Mouse (Mus musculus): ENCODE measurements around the gene Itgav. TPM values are rescaled to one million over a fixed set of nuclear protein-coding genes. Genes with fewer than 3 reads are reported as not detected.

The Itgav gene
- polyA plus RNA-seq, 1 experiment from 2014 or later, result 19.9 TPM

DNA sequence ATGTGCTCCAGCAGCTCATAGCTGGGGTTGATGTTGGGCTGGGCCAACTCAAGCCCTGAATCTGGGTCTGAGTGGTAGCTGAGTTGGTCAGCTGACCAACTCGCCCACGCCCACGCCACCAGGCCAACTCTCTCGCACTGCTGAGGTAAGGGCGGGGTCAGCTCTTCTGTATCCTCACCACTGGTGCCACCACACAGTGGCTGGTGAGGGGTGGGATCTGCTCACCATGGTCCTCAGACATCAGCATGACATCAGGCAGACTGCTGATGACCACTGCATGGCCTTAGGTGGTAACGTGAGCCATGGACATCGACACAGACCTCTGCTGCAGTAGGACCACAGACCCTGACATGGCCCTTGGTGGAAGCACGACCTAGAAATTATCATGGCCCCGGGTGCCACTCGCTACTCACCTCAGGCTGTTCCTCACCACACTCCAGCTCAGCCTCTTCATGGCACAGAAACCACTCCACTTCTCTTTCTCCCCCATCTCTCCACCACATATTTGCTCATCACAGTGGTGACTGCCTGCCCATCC is 24.5 kb downstream of the Itgav start:
- H3K27me3 ChIP-seq (ENCODE audit: control insufficient read depth, insufficient read depth, low read depth, low read length), result no peaks in the 10 kb centered on the region
- H3K9me3 ChIP-seq (replicated peaks; ENCODE audit: control insufficient read depth, low read length, poor library complexity, severe bottlenecking), result no peaks in the 10 kb centered on the region
- no peak overlapping the region for H3K27ac ChIP-seq (ENCODE audit: low read length)
- H3K4me3 ChIP-seq (ENCODE audit: low read depth, low read length), result no peak overlapping the region
- no peak overlapping the region for H3K9ac ChIP-seq (ENCODE audit: low read depth, low read length)
- no peak for ATAC-seq
- H3K36me3 ChIP-seq (ENCODE audit: control insufficient read depth, insufficient read depth, low read length), result no peaks in the 10 kb centered on the region
- WGBS, result 98% methylated on average over 10 of the region's 10 CpGs
- no peak overlapping the region for H3K4me2 ChIP-seq (ENCODE audit: low read length)
- H3K4me1 ChIP-seq (ENCODE audit: control insufficient read depth, insufficient read depth, low read length), result no peaks in the 10 kb centered on the region

DNA sequence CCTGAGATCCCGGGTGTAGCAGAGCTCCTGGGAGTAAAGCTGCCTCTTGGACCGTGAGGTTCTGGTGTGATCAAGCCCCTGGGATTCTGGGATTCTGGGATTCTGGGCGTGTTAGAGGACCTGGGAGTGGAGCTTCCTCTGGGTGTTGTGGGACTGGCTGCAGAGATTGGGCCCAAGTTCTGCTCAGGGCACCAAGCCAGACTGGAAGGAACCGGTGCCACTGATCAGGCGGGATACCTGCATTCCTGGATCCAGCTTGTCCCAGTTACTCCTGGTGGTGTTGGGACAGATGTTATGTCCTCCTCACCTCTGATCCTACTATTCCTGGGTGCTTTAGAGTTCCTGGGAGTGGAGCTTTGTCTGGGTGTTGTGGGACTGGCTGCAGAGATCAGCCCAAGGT is 28.8 kb downstream of the Itgav start:
- Histone ChIP-seq H3K9me3 (replicated peaks; ENCODE audit: control insufficient read depth, low read length, poor library complexity, severe bottlenecking) (no peaks in the 10 kb centered on the region), H3K36me3 (ENCODE audit: control insufficient read depth, insufficient read depth, low read length) (no peaks in the 10 kb centered on the region), H3K9ac (ENCODE audit: low read depth, low read length) (no peak overlapping the region), H3K4me2 (ENCODE audit: low read length) (no peak overlapping the region), H3K27ac (ENCODE audit: low read length) (no peak overlapping the region), H3K4me1 (ENCODE audit: control insufficient read depth, insufficient read depth, low read length) (no peaks in the 10 kb centered on the region), H3K27me3 (ENCODE audit: control insufficient read depth, insufficient read depth, low read depth, low read length) (no peaks in the 10 kb centered on the region), H3K4me3 (ENCODE audit: low read depth, low read length) (no peak overlapping the region)
- WGBS, result 92% methylated on average over 5 of the region's 5 CpGs
- ATAC-seq, result no peak

DNA sequence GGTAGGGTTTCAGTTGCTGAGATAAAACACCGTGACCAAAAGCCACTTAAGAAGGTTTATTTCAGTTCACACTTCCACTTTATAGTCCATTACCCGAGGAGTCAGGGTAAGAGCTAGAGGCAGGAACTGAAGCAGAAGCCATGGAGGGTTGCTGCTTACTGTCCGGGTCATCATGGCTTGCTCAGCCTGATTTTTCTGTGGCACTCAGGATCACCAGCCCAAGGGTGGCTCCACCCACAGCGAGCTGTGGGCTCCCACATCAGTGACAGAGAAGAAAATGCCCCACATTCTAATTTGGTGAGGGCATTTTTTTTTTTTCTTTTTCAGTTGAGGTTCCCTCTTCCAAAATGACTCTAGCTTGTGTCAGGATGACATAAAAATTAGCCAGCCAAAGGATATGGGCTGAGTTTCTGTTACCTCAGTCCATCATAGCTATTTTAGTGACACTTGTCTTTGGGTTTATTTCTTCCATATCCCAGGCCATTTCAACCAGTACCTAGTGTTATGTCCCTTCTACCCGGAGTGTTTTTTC is 30.2 kb downstream of the Itgav start:
- no peaks in the 10 kb centered on the region for H3K9me3 ChIP-seq (replicated peaks; ENCODE audit: control insufficient read depth, low read length, poor library complexity, severe bottlenecking)
- no peak for ATAC-seq
- H3K4me3 ChIP-seq (ENCODE audit: low read depth, low read length), result no peak overlapping the region
- no peaks in the 10 kb centered on the region for H3K27me3 ChIP-seq (ENCODE audit: control insufficient read depth, insufficient read depth, low read depth, low read length)
- WGBS, result 84% methylated on average over 5 of the region's 5 CpGs
- no peaks in the 10 kb centered on the region for H3K36me3 ChIP-seq (ENCODE audit: control insufficient read depth, insufficient read depth, low read length)
- no peak overlapping the region for H3K27ac ChIP-seq (ENCODE audit: low read length)
- H3K4me2 ChIP-seq (ENCODE audit: low read length), result no peak overlapping the region
- peaks cover 7% of the 10 kb centered on the region; the same call in 1 of the 2 replicates for H3K4me1 ChIP-seq (ENCODE audit: control insufficient read depth, insufficient read depth, low read length)
- H3K9ac ChIP-seq (ENCODE audit: low read depth, low read length), result no peak overlapping the region

DNA sequence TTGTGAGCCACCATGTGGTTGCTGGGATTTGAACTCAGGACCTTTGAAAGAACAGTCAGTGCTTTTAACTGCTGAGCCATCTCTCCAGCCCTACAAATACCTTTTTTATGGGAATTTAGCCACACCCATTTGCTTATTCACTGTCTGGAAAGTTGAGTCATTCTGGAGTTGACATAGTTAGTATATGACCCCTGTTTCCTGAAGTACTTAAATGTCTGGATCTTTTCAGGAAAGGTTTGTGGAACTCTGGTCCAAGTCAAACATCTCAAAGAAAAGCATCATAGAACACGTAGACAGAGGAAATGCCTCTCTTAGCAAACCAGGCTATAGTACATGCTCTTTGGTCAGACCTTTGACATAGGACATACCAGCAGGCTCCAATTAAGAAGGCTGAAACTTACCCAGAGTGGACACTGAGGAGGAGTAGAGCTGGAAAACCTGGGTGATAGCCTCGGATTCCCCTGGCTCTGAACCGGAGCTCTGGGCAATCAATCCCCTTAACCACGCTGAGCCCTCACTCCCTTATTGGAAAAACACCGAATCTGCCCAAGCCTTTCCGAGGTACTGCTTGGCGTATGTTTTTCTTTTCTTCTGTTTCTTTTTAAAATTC is 34.5 kb downstream of the Itgav start:
- H3K27me3 ChIP-seq (ENCODE audit: control insufficient read depth, insufficient read depth, low read depth, low read length), result no peaks in the 10 kb centered on the region
- peak overlapping the region; percentile 11; the same call in 1 of the 2 replicates for H3K4me3 ChIP-seq (ENCODE audit: low read depth, low read length)
- peaks cover 7% of the 10 kb centered on the region; the same call in 1 of the 2 replicates for H3K4me1 ChIP-seq (ENCODE audit: control insufficient read depth, insufficient read depth, low read length)
- no peaks in the 10 kb centered on the region for H3K36me3 ChIP-seq (ENCODE audit: control insufficient read depth, insufficient read depth, low read length)
- peak; percentile 49; the same call in 1 of the 2 replicates for ATAC-seq
- 29% methylated on average over 7 of the region's 7 CpGs for WGBS
- H3K27ac ChIP-seq (ENCODE audit: low read length), result no peak overlapping the region
- H3K9ac ChIP-seq (ENCODE audit: low read depth, low read length), result 0 out of 2 replicates have a peak overlapping the region, but pooled peaks have one; percentile 39
- H3K4me2 ChIP-seq (ENCODE audit: low read length), result peak overlapping the region; percentile 42
- no peaks in the 10 kb centered on the region for H3K9me3 ChIP-seq (replicated peaks; ENCODE audit: control insufficient read depth, low read length, poor library complexity, severe bottlenecking)

DNA sequence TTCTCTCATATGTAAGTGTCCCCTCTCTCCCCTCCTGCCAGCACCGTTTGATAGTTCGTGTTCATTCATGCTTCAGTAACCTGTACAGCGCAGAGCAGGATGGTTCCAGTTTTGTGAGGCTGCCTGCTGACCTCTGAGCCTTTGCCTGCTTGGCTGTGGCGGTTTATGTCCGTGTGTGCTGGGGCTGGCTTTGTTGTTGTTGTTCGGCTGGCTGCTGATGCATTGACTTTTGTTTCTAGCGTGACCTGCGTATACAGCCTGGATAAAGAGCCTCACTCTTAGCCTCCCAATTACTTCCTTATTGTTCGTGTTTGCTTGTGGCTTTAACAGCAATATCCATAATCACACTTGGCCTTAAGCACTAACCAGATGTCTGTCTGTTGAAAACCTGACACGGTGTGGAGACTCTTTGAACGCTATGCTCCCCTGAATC is 35.0 kb downstream of the Itgav start:
- Histone ChIP-seq H3K4me1 (ENCODE audit: control insufficient read depth, insufficient read depth, low read length) (peaks cover 7% of the 10 kb centered on the region; the same call in 1 of the 2 replicates), H3K36me3 (ENCODE audit: control insufficient read depth, insufficient read depth, low read length) (no peaks in the 10 kb centered on the region), H3K9me3 (replicated peaks; ENCODE audit: control insufficient read depth, low read length, poor library complexity, severe bottlenecking) (no peaks in the 10 kb centered on the region), H3K9ac (ENCODE audit: low read depth, low read length) (0 out of 2 replicates have a peak overlapping the region, but pooled peaks have one; percentile 39), H3K4me2 (ENCODE audit: low read length) (peak overlapping the region; percentile 42), H3K4me3 (ENCODE audit: low read depth, low read length) (peak overlapping the region; percentile 11; the same call in 1 of the 2 replicates), H3K27ac (ENCODE audit: low read length) (no peak overlapping the region), H3K27me3 (ENCODE audit: control insufficient read depth, insufficient read depth, low read depth, low read length) (no peaks in the 10 kb centered on the region)
- WGBS, result 13% methylated on average over 11 of the region's 11 CpGs
- peak; percentile 80 for ATAC-seq

DNA sequence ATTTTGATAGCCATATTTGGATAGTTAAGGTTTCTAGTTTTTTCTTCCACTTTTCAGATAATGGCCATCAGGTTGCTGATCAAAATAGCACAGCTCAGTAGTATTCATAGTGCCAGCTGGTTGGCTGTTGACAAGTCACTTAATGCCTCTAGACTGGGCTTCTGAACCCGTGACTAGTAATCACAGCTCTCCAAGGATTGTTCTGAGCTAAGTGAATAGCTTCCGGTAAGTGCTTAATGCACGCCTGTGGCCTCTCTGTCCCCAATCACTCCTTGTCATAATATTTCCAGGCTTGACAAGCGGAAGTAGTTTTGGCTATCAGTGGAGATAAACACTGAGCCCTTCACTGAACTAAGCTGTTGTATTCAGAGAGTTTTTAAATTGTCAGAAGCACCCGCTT is 35.5 kb downstream of the Itgav start:
- H3K4me2 ChIP-seq (ENCODE audit: low read length), result peak overlapping the region; percentile 42; the same call in 1 of the 2 replicates
- 38% methylated on average over 5 of the region's 5 CpGs for WGBS
- H3K9ac ChIP-seq (ENCODE audit: low read depth, low read length), result no peak overlapping the region

DNA sequence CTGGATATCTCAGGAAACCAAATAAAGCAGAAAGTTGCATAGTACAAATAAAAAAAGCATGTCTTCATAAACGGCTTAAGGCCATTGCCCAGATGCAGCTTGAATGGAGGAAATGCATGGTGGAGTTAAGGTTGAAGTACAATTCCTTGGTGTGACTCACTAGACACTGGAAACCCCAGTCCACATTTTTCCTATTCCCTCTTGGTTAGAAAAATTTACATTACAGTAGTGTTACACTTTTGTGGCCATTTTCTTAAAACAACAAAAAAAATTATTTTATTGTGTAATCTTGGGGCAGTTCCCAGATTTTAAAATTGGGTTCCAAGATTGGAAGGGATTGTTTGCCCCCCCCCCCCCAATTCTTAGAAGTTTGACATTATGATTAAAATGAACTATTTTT is 35.9 kb downstream of the Itgav start:
- 77% methylated on average over 1 of the region's 1 CpGs for WGBS
- no peaks in the 10 kb centered on the region for H3K27me3 ChIP-seq (ENCODE audit: control insufficient read depth, insufficient read depth, low read depth, low read length)
- H3K4me2 ChIP-seq (ENCODE audit: low read length), result no peak overlapping the region
- H3K4me3 ChIP-seq (ENCODE audit: low read depth, low read length), result no peak overlapping the region
- no peak overlapping the region for H3K27ac ChIP-seq (ENCODE audit: low read length)
- ATAC-seq, result no peak
- peaks cover 7% of the 10 kb centered on the region; the same call in 1 of the 2 replicates for H3K4me1 ChIP-seq (ENCODE audit: control insufficient read depth, insufficient read depth, low read length)
- H3K9ac ChIP-seq (ENCODE audit: low read depth, low read length), result no peak overlapping the region
- no peaks in the 10 kb centered on the region for H3K9me3 ChIP-seq (replicated peaks; ENCODE audit: control insufficient read depth, low read length, poor library complexity, severe bottlenecking)
- no peaks in the 10 kb centered on the region for H3K36me3 ChIP-seq (ENCODE audit: control insufficient read depth, insufficient read depth, low read length)

More for the DNA sequence above, 35.5 kb downstream of the Itgav start:
- H3K4me1 ChIP-seq (ENCODE audit: control insufficient read depth, insufficient read depth, low read length), result peaks cover 7% of the 10 kb centered on the region; the same call in 1 of the 2 replicates
- no peak overlapping the region for H3K27ac ChIP-seq (ENCODE audit: low read length)
- no peaks in the 10 kb centered on the region for H3K36me3 ChIP-seq (ENCODE audit: control insufficient read depth, insufficient read depth, low read length)
- peak; percentile 86 for ATAC-seq
- H3K9me3 ChIP-seq (replicated peaks; ENCODE audit: control insufficient read depth, low read length, poor library complexity, severe bottlenecking), result no peaks in the 10 kb centered on the region
- H3K27me3 ChIP-seq (ENCODE audit: control insufficient read depth, insufficient read depth, low read depth, low read length), result no peaks in the 10 kb centered on the region
- no peak overlapping the region for H3K4me3 ChIP-seq (ENCODE audit: low read depth, low read length)

DNA sequence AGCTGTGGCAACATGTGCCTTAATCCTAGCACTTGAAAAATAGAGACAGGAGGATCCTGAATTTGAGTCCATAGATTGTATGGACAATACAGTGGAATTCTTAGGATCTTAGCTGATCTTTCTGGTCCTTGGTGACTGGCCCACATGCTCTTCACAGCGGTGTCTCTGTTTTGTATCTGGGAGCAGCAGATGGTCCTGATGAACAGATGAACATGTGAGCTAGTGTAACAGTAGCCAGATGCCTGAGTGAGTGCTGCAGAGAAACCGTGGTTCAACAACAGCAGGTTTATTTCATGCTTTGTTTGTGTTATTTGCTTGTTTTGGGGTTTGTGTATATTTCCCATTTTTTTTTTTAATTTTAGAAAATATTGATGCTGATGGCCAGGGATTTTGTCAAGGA is 37.3 kb downstream of the Itgav start:
- no peaks in the 10 kb centered on the region for H3K27me3 ChIP-seq (ENCODE audit: control insufficient read depth, insufficient read depth, low read depth, low read length)
- H3K4me3 ChIP-seq (ENCODE audit: low read depth, low read length), result no peak overlapping the region
- H3K9ac ChIP-seq (ENCODE audit: low read depth, low read length), result no peak overlapping the region
- 66% methylated on average over 2 of the region's 2 CpGs for WGBS
- no peak overlapping the region for H3K4me2 ChIP-seq (ENCODE audit: low read length)
- no peaks in the 10 kb centered on the region for H3K9me3 ChIP-seq (replicated peaks; ENCODE audit: control insufficient read depth, low read length, poor library complexity, severe bottlenecking)
- no peak overlapping the region for H3K27ac ChIP-seq (ENCODE audit: low read length)
- H3K4me1 ChIP-seq (ENCODE audit: control insufficient read depth, insufficient read depth, low read length), result peaks cover 7% of the 10 kb centered on the region; the same call in 1 of the 2 replicates
- no peaks in the 10 kb centered on the region for H3K36me3 ChIP-seq (ENCODE audit: control insufficient read depth, insufficient read depth, low read length)
- ATAC-seq, result no peak

Data from midbrain, embryonic 16.5 days (tissue).